Mouse (Mus musculus): ENCODE data around the gene Mgat5. TPM values are rescaled to one million over a fixed set of nuclear protein-coding genes. Genes with fewer than 3 reads are reported as not detected.

The Mgat5 gene
- total RNA-seq, 2 experiments from 2014 or later, result 83.1 to 91.5 TPM

DNA sequence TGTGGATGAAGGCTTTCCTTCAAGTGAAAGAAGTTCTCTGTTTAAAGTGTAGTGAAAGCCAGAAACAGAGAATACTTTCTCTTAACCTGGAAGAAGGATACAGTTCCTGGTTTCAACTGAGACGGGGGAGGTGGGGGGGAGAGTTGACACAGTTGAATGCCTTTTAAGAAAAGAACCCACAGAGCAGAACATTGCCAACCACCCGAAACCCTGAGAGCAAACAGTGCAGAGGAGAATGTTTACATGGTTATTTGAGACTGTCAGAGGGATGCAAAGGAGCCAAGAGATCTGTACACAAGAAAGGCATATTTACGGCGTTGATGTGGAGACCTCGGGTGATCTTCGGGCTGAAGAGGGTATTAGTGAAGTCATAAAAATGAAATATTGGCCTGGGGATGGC is 195.9 kb downstream of the Mgat5 start:
- DNase-seq (ENCODE audit: low spot score in 2 of 2), result no peak
- intact Hi-C loops (cut with DNase I), result no loop called here

- no peak for DNase-seq (ENCODE audit: low spot score in 2 of 2)
- intact Hi-C loops (cut with DNase I), result no loop called here
These were observed 199.8 kb downstream of the Mgat5 start for GRCm38 (mm10) chr1:127404655-127405054.

- intact Hi-C loops (cut with DNase I), result no loop called here
- DNase-seq (ENCODE audit: low spot score in 2 of 2), result no peak
These were observed 204.2 kb downstream of the Mgat5 start for GRCm38 (mm10) chr1:127408957-127409423.

- no peak for DNase-seq (ENCODE audit: low spot score in 2 of 2)
- intact Hi-C loops (cut with DNase I), result no loop called here
These were observed 204.7 kb downstream of the Mgat5 start for GRCm38 (mm10) chr1:127409512-127409911.

- intact Hi-C loops (cut with DNase I), result no loop called here
- no peak for DNase-seq (ENCODE audit: low spot score in 2 of 2)
These were observed 209.7 kb downstream of the Mgat5 start for GRCm38 (mm10) chr1:127414500-127414899.

DNA sequence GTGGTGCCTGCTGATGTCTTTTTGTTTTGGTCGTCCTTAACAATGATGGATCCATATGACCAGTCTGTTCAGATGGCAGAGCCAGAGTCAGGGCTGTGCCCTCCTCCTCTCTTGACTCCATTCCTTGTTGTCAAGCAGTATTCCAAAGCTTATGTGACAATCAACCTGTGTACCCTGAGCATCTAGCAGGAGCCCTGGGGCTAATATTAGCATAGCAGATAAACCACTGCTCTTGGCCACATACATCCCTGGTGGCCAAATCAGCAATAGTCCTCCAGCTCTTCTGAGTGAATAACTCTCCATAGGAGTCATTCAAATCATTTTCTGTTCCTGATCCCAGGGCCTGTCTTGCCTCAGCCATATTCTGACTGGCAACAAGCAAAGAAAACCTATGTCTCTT is 211.1 kb downstream of the Mgat5 start:
- intact Hi-C loops (cut with DNase I), result no loop called here
- no peak for DNase-seq (ENCODE audit: low spot score in 2 of 2)

DNA sequence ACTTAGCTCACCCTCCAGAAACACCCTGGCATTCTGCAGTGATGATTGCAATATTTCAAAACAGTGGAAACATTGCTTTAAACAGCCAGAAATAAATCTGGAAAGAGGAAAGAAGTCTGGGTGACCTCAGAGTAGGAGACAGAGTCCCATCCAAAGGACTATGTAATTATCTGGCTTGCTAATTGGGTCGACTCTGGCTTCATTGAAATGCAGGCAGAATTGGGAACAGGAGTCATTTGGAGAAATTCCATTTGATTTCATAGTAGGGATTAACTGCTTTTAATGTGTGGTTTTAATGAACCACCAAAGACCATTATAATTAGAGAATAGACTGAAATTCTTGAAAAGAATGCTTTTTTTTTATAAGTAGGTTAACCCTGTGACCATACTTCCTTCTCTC is 212.2 kb downstream of the Mgat5 start:
- no peak for DNase-seq (ENCODE audit: low spot score in 2 of 2)
- intact Hi-C loops (cut with DNase I), result no loop called here

DNA sequence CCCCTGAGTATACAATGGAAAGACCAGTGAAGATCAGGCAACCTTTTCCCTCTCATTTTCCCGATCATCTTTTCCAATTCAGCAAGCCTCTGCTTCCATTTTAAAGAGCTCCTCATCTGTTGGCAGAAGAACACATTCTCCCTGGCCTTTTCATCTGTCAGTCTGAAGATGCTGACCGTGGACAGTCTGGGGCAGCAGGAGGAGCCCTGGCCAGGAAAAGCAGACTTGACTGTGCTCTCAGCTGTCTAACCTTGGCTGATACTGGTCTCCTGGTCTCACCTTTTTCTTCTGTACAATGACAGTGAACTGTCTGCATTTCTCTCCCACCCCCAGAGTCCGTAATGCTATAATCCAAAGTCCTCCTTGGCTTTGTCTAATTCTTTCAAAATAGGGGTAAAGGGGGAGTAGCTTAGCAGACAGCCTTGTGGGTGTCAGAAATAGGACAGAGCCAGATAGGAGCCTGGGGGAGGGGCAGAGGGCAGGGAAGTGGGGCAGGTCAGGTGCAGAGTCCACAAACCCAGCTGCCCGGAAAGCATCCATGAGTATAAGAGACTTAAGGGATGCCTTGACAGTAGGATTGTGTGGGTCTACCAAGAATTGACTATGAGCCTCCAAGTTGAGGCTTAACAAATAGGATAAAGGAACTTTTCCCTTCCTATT is 214.2 kb downstream of the Mgat5 start:
- intact Hi-C loops (cut with DNase I), result no loop called here
- DNase-seq (ENCODE audit: low spot score in 2 of 2), result no peak

DNA sequence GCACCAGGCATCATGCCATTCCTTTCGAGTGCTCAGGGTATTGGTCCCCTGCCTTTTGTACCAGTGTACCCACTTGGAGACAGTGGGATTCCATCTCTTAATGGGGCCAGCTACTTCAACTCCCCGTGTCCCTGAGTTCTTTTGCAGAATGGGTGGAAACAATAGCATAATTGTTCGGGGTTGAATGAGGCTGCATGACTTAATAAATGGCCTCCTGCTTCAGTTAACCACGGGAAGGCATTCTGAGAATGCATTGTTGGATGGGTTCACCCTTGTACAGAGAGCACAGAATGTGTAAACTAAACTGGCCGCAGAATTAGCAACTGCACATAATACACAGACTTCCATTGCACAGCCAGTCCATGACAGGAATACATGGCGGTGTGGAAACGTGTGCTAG is 214.8 kb downstream of the Mgat5 start:
- intact Hi-C loops (cut with DNase I), result no loop called here
- DNase-seq (ENCODE audit: low spot score in 2 of 2), result no peak

DNA sequence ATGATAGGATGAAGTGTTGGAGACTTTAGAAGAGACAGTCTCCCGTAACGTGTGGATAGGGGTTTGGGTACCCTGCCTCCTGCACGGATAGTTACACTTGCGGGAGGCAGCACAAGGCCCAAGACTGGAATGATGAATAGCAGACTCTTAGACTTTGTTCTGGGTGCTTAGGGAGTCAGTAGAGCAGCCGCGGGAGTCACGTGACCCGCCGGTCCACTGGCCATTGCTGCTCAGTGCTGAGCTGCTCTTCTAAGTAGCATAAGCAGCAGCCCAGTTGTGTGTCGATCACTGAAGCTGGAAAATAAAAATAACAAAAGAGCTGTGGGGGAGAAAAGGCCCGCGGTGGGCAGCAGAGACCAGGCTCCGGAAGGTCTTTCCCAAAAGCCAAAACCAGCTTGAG is 215.6 kb downstream of the Mgat5 start:
- intact Hi-C loops (cut with DNase I), result no loop called here
- DNase-seq (ENCODE audit: low spot score in 2 of 2), result no peak

GRCm38 (mm10) chr1:127420795-127421194 is 216.0 kb downstream of the Mgat5 start:
- intact Hi-C loops (cut with DNase I), result no loop called here
- DNase-seq (ENCODE audit: low spot score in 2 of 2), result no peak

- DNase-seq (ENCODE audit: low spot score in 2 of 2), result no peak
- intact Hi-C loops (cut with DNase I), result no loop called here
These were observed 217.8 kb downstream of the Mgat5 start for GRCm38 (mm10) chr1:127422565-127422964.

- intact Hi-C loops (cut with DNase I), result no loop called here
- peak; percentile 41 to 66 for DNase-seq (ENCODE audit: low spot score in 2 of 2)
These were observed 220.3 kb downstream of the Mgat5 start for GRCm38 (mm10) chr1:127425021-127425532.

GRCm38 (mm10) chr1:127430290-127430689 is 225.5 kb downstream of the Mgat5 start:
- intact Hi-C loops (cut with DNase I), result no loop called here
- no peak for DNase-seq (ENCODE audit: low spot score in 2 of 2)

GRCm38 (mm10) chr1:127434829-127435228 is 230.0 kb downstream of the Mgat5 start:
- peak; percentile 40 to 51 for DNase-seq (ENCODE audit: low spot score in 2 of 2)
- intact Hi-C loops (cut with DNase I), result no loop called here

- intact Hi-C loops (cut with DNase I), result no loop called here
- DNase-seq (ENCODE audit: low spot score in 2 of 2), result no peak
These were observed 232.3 kb downstream of the Mgat5 start for GRCm38 (mm10) chr1:127437091-127437490.

DNA sequence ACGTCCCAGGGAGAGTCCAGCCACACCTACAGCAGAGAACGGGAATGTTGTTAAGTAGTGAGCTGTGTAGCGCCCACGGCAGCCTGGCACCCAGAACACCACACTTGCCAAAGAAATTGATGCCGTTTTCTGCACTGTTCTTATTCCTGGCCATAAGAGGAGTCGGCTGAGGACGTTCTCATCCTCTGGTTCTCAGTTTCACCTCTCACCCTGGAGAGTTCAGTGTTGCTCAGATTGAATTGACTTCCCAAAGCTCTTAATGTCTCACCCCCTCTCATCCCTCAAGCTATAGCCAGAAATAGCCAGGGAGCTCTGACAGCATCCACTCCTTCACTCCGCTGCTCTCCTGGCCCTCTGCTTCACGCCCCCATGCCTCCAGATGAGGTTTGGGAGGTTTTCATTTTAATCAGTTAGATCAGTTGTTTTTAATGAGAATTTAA is 234.7 kb downstream of the Mgat5 start:
- intact Hi-C loops (cut with DNase I), result no loop called here
- peak; percentile 38 to 64 for DNase-seq (ENCODE audit: low spot score in 2 of 2)

- intact Hi-C loops (cut with DNase I), result no loop called here
- no peak for DNase-seq (ENCODE audit: low spot score in 2 of 2)
These were observed 236.2 kb downstream of the Mgat5 start for GRCm38 (mm10) chr1:127441007-127441406.

DNA sequence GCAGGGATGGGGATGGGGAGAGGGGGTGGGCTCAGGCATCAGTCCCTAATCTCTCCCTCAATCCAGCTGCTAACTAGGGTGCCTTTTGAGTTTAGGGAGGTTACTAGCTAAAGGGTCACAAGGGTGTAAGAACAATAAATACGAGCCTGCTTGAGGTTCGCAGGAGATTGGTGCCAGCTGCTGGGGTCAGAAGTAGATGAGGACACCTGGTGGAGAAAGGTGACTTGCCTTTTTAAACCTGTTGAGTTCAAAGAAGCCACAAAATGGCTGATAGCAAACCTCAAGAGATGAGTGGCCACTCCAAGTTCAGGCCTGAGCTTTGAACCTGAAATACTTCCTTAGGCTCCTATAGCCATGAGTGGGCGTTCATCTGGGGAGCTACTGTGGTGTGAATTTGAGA is 236.9 kb downstream of the Mgat5 start:
- intact Hi-C loops (cut with DNase I), result no loop called here
- DNase-seq (ENCODE audit: low spot score in 2 of 2), result no peak

DNA sequence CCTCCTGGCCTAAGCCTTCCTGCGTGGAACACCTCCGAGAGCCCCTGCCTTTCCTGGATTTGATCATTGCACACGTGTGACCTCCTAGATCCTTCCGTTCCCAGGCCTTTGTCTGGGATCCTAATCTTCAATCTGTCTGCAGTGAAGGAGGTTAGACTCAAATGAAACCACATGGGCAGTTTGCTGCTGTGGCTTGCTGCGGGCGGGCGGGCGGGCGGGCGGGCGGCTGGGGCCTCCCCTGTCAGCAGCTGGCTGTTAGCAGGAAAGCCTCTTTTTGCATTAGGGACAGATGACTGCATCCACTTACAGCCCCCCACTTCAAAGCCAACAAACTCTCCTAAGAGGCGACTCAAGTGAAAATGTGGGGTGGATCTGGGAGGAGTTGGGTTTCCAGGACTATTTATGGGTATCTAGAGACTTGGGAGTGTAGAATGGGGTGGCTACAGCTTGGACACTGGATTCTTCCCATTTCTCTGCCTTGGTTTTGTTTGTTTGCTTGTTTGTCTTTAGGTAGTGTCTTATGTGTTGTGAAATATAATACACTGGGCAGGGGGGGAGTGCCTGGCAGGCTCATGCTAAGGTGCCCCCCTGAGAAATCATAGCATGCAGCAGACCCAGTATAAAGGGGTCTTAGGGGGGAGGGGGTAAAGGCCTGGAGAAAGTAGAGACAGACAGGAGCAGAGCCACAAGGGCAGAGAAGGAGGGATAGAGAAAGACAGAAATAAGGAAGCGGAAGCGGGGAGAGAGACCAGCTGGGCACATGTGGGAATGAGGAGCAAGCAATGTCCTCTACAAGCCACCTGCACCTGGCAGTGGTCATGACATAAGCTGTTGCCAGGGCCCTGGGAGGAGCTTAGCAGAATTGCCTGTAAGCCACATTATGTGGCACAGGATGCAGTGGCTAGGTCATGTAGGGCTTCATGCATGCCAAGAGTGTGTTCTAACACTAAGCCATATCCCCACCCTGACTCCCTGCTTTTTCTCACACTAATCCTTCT is 238.4 kb downstream of the Mgat5 start:
- intact Hi-C loops (cut with DNase I), result no loop called here
- no peak for DNase-seq (ENCODE audit: low spot score in 2 of 2)

Data from left cerebral cortex, postnatal 14 days (tissue).